Mouse (Mus musculus) fat pad, adult 2 months (tissue): ENCODE data around the gene Zfp605.
"Not testable (repeated sequence)": the region's sequence is repeated elsewhere in the genome, so short reads cannot be mapped to it uniquely, and the experiment has no call there.

Experiments used
- DNase-seq: peaks from one replicate; pipeline ENCODE4 v3.0.0-alpha.2; 2011; ENCODE audit warnings: low read depth, low spot score; ENCODE audit errors: extremely low read depth

The Zfp605 gene

GRCm38 (mm10) chr5:110106901-110107564 lies 2.9 kb upstream of the Zfp605 start:
- DNase-seq = no peak

- DNase-seq = peak; percentile 63
Observed at GRCm38 (mm10) chr5:110107581-110108304, 2.1 kb upstream of the Zfp605 start, which contains the start of gene Gtpbp6. Gene Gtpbp6, minus strand, starts transcription at chr5:110108197.

- DNase-seq = no peak
Observed at GRCm38 (mm10) chr5:110108305-110108628, 1.6 kb upstream of the Zfp605 start.

- not testable (repeated sequence) for DNase-seq
Observed at GRCm38 (mm10) chr5:110122380-110122779, 12.5 kb downstream of the Zfp605 start.

GRCm38 (mm10) chr5:110135293-110136086 lies 25.6 kb downstream of the Zfp605 start, which contains the start of gene Chfr:
Gene Chfr, plus strand, starts transcription at chr5:110135842.
- no peak for DNase-seq

GRCm38 (mm10) chr5:110136087-110136464 lies 26.2 kb downstream of the Zfp605 start:
- no peak for DNase-seq

- no peak for DNase-seq
Observed at GRCm38 (mm10) chr5:110137816-110138215, 27.9 kb downstream of the Zfp605 start.

- no peak for DNase-seq
Observed at GRCm38 (mm10) chr5:110139325-110139724, 29.4 kb downstream of the Zfp605 start.

- DNase-seq = no peak
Observed at GRCm38 (mm10) chr5:110140424-110140823, 30.5 kb downstream of the Zfp605 start.

- no peak for DNase-seq
Observed at GRCm38 (mm10) chr5:110142309-110142708, 32.4 kb downstream of the Zfp605 start.

GRCm38 (mm10) chr5:110143007-110143406 lies 33.1 kb downstream of the Zfp605 start:
- DNase-seq = no peak

- DNase-seq = no peak
Observed at GRCm38 (mm10) chr5:110169374-110169773, 59.5 kb downstream of the Zfp605 start.

GRCm38 (mm10) chr5:110176362-110177020 lies 66.6 kb downstream of the Zfp605 start, which contains the start of gene Golga3:
Gene Golga3, plus strand, starts transcription at chr5:110176701.
- peak; percentile 63 for DNase-seq

GRCm38 (mm10) chr5:110177021-110177420 lies 67.1 kb downstream of the Zfp605 start:
- no peak for DNase-seq

GRCm38 (mm10) chr5:110178628-110179027 lies 68.7 kb downstream of the Zfp605 start:
- no peak for DNase-seq
